Mouse (Mus musculus) intestine, embryonic 15.5 days (tissue): ENCODE measurements at regions not wholly inside any gene's neighbourhood (a gene's known extent, or its start where the extent isn't known, plus 50 kb on each side); places are given as distances from the start of the nearest gene placed in this dataset.

Source experiments
- ATAC-seq: fragments of 200-750 bp; cut with Nextera tagmentation; 2 replicates; pipeline ENCODE4 v1.8.0; 2017; ENCODE audit warnings: moderate TSS enrichment, moderate library complexity
- H3K27ac ChIP-seq: fragments of 300-500 bp; sonication (generic); 2 replicates; pipeline ENCODE4 v1.5.1; 2015; ENCODE audit warnings: mild to moderate bottlenecking, inconsistent platforms
- H3K27me3 ChIP-seq: fragments of 300-500 bp; sonication (generic); replicated peaks from 2 replicates; pipeline ENCODE4 v1.6.1; 2015; ENCODE audit warnings: inconsistent platforms
- H3K36me3 ChIP-seq: fragments of 300-500 bp; sonication (generic); 2 replicates; pipeline ENCODE4 v1.6.1; 2015; ENCODE audit warnings: inconsistent platforms
- H3K4me1 ChIP-seq: fragments of 300-500 bp; sonication (generic); replicated peaks from 2 replicates; pipeline ENCODE4 v1.6.1; 2015; ENCODE audit warnings: inconsistent platforms
- H3K4me2 ChIP-seq: fragments of 300-500 bp; sonication (generic); replicated peaks from 2 replicates; pipeline ENCODE4 v1.6.1; 2015; ENCODE audit warnings: mild to moderate bottlenecking, inconsistent platforms
- H3K4me3 ChIP-seq: fragments of 300-500 bp; sonication (generic); replicated peaks from 2 replicates; pipeline ENCODE4 v1.5.1; 2015; ENCODE audit warnings: inconsistent platforms
- H3K9ac ChIP-seq: fragments of 300-500 bp; sonication (generic); 2 replicates; pipeline ENCODE4 v1.6.1; 2015; ENCODE audit warnings: inconsistent platforms
- H3K9me3 ChIP-seq: fragments of 300-500 bp; sonication (generic); 2 replicates; pipeline ENCODE4 v1.6.1; 2016; ENCODE audit warnings: inconsistent platforms
- WGBS: fragments of 180-500 bp; shearing (Covaris S2); methylation state at CpG from one replicate; pipeline ENCODE4 v1.1.7; 2015; 5-methylcytosine and 5-hydroxymethylcytosine counted together

DNA sequence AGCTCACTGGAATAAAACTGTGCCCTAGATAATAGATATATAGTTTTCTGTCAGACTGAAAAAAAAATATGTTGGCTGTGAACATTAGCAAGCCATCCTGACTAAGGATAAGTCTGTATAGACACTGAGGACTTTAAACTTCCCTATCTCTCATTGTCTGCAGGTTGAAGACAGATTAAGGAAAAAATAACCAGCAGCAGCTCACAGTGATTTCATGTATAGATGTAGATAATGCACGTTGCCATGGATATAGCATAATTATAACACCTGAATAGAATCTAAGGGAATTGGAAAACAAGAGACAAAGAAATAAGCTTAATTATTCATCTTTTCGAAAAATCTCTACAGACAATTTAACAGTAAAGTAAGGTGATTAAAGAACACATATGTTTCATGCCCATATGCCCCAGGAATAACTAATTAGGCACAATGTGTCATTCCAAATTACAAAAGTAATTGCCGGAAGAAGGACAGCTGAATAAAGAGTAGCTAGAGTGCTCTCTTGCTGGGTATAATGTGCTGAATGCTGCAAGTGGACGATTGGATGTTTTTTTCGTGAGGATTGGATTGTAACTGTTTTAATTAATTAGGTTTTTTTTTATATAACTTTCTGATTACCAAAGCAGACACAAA lies 246.6 kb downstream of the Akain1 start:
- Histone ChIP-seq H3K27me3 (no peaks in the 10 kb centered on the region), H3K4me1 (no peaks in the 10 kb centered on the region), H3K9ac (no peak overlapping the region), H3K4me3 (no peak overlapping the region), H3K4me2 (no peak overlapping the region), H3K9me3 (no peaks in the 10 kb centered on the region), H3K27ac (no peak overlapping the region), H3K36me3 (no peaks in the 10 kb centered on the region)
- ATAC-seq, result no peak
- WGBS, result 83% methylated on average over 5 of the region's 5 CpGs

DNA sequence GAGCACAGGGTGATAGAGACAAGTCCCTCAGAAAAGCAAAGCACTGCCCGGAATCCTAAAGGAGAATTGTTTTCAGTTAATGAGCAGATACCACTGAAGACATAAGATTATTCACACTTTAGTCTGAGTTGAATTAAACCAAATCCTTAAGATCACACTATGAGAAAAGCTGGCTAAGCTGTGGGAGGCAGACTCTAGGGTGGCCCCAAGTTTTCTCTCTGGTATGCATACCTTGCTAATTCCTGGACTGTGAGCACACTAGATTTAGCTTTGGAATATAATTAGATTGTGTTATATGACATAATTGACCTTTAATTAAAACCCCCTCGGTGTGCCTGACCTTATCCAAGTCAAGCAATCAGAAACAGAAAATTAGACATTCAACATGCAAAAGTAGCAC lies 247.3 kb downstream of the Akain1 start:
- Histone ChIP-seq H3K27me3 (no peaks in the 10 kb centered on the region), H3K4me3 (no peak overlapping the region), H3K9ac (no peak overlapping the region), H3K27ac (no peak overlapping the region), H3K36me3 (no peaks in the 10 kb centered on the region), H3K4me2 (no peak overlapping the region), H3K4me1 (no peaks in the 10 kb centered on the region), H3K9me3 (no peaks in the 10 kb centered on the region)
- no peak for ATAC-seq
- 68% methylated on average over 2 of the region's 2 CpGs for WGBS

DNA sequence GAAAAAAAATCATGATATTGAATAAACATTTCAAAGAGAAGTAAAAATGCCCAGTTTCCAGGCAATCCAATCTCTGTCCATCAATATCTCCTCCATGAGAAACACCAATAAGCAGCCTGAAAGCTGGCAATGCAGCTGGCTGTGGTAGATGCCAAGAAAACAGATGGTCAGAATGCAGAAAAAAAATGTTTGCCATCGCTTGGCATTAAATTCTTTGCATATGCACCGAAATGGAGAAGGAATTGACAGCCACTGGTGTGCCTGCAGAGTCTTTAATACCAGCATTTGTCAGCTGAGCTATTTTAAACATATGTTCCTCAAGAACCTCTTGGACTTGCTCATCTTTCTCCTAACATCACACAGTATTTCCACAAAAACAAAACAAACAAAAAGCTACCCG lies 256.2 kb downstream of the Akain1 start:
- H3K27ac ChIP-seq, result no peak overlapping the region
- no peaks in the 10 kb centered on the region for H3K4me1 ChIP-seq
- WGBS, result 83% methylated on average over 3 of the region's 3 CpGs
- H3K4me3 ChIP-seq, result no peak overlapping the region
- no peaks in the 10 kb centered on the region for H3K27me3 ChIP-seq
- ATAC-seq, result no peak
- H3K36me3 ChIP-seq, result no peaks in the 10 kb centered on the region
- H3K9ac ChIP-seq, result no peak overlapping the region
- no peak overlapping the region for H3K4me2 ChIP-seq
- H3K9me3 ChIP-seq, result no peaks in the 10 kb centered on the region

DNA sequence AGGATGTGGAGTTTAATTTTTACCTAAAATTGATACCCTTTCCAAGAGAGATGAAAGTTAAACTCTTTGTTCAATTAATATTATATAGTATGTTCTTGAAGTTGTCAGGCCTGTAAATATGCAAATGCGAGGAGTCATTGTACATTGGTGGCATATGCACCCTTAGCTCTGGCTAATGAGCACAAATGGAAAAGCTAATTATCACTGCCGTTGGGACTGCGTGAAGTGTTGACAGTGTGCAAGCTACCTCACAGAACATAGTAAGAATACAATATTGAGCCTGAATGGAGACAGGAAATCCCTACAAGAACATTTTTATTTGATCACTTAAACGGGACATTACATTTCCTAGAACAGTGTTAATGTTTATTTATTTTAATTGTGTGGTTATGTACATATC lies 241.5 kb upstream of the Dlgap1 start:
- no peak overlapping the region for H3K4me3 ChIP-seq
- H3K4me2 ChIP-seq, result no peak overlapping the region
- no peaks in the 10 kb centered on the region for H3K9me3 ChIP-seq
- H3K9ac ChIP-seq, result no peak overlapping the region
- no peak overlapping the region for H3K27ac ChIP-seq
- 86% methylated on average over 4 of the region's 4 CpGs for WGBS
- no peaks in the 10 kb centered on the region for H3K4me1 ChIP-seq
- H3K36me3 ChIP-seq, result no peaks in the 10 kb centered on the region
- no peak for ATAC-seq
- no peaks in the 10 kb centered on the region for H3K27me3 ChIP-seq

- H3K9me3 ChIP-seq, result no peaks in the 10 kb centered on the region
- no peak overlapping the region for H3K27ac ChIP-seq
- no peak overlapping the region for H3K4me3 ChIP-seq
- no peak overlapping the region for H3K4me2 ChIP-seq
- WGBS, result 89% methylated on average over 11 of the region's 11 CpGs
- H3K4me1 ChIP-seq, result no peaks in the 10 kb centered on the region
- H3K27me3 ChIP-seq, result no peaks in the 10 kb centered on the region
- no peaks in the 10 kb centered on the region for H3K36me3 ChIP-seq
- no peak for ATAC-seq
- no peak overlapping the region for H3K9ac ChIP-seq
Measured at GRCm38 (mm10) chr17:69732981-69733380, 235.9 kb upstream of the Dlgap1 start.

- Histone ChIP-seq H3K4me1 (no peaks in the 10 kb centered on the region), H3K36me3 (no peaks in the 10 kb centered on the region), H3K9me3 (no peaks in the 10 kb centered on the region), H3K9ac (no peak overlapping the region), H3K4me3 (no peak overlapping the region), H3K4me2 (no peak overlapping the region), H3K27me3 (no peaks in the 10 kb centered on the region), H3K27ac (no peak overlapping the region)
- ATAC-seq, result no peak
- 71% methylated on average over 4 of the region's 4 CpGs for WGBS
Measured at GRCm38 (mm10) chr17:69736379-69737096, 232.3 kb upstream of the Dlgap1 start.

- Histone ChIP-seq H3K9me3 (no peaks in the 10 kb centered on the region), H3K4me3 (no peak overlapping the region), H3K36me3 (no peaks in the 10 kb centered on the region), H3K9ac (no peak overlapping the region), H3K4me2 (no peak overlapping the region), H3K4me1 (no peaks in the 10 kb centered on the region), H3K27ac (no peak overlapping the region), H3K27me3 (no peaks in the 10 kb centered on the region)
- no peak for ATAC-seq
- WGBS, result 77% methylated on average over 8 of the region's 8 CpGs
Measured at GRCm38 (mm10) chr17:69769002-69769421, 199.9 kb upstream of the Dlgap1 start.

DNA sequence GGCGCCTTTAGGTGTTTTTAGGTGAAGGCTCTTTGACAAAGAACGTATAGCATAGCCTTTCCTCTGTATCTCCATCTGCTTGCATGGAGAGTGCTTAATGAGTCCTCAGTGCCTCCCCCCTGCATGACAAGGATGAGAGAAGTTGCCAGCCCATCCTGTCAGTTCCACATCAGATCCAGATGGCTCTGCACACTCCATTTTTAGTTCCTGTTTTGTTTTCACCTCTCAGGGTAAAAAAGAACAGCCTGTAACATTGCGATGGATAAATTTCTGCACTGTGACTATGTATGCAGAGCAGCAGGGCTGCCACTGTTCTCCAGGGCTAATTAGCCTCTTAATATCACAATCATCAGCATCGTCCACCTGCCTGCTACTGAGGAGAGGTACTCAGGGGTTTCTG lies 198.8 kb upstream of the Dlgap1 start:
- no peaks in the 10 kb centered on the region for H3K27me3 ChIP-seq
- WGBS, result 79% methylated on average over 4 of the region's 4 CpGs
- H3K9ac ChIP-seq, result no peak overlapping the region
- no peaks in the 10 kb centered on the region for H3K9me3 ChIP-seq
- H3K4me1 ChIP-seq, result no peaks in the 10 kb centered on the region
- H3K36me3 ChIP-seq, result no peaks in the 10 kb centered on the region
- H3K4me2 ChIP-seq, result no peak overlapping the region
- ATAC-seq, result no peak
- H3K27ac ChIP-seq, result no peak overlapping the region
- H3K4me3 ChIP-seq, result no peak overlapping the region

DNA sequence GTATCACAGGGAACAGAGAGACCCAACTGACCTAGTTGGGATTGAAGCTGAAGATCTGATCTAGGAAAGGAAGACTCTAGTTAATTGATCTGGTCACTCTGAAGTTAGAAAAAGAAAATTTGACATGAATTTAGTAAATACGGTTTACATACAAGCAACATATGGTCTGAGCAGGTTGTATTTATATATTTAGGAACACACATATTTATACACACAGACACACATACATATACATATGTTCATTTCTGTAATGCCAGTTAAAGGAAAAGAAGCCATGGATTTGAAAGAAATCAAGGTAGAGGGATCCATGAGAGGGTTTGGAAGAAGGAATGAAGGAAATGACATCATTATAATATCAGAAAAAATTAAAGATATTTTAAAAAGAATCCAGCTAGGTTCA lies 187.7 kb upstream of the Dlgap1 start:
- Histone ChIP-seq H3K4me1 (no peaks in the 10 kb centered on the region), H3K36me3 (no peaks in the 10 kb centered on the region), H3K9ac (no peak overlapping the region)

DNA sequence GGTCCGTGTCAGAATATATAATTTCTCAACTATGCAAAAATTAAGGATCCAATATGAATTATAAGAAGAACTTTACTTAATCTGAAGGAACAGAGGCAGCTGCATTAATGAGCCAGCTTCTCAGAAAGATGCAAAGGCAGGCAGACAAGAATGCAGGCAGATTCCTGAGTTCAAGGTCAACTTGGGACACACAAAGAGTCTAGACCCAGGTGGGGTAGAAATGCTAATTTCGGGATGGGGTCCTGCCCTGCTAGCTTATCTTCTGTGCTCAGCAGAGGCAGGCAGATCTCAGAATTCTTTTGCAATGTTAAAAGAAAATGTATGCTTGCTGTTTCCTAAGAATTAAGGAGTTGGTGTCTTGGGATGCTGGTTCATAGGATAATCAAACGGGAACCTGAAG lies 181.9 kb upstream of the Dlgap1 start:
- H3K4me1 ChIP-seq, result no peaks in the 10 kb centered on the region
- 75% methylated on average over 3 of the region's 3 CpGs for WGBS
- no peak overlapping the region for H3K9ac ChIP-seq
- H3K27ac ChIP-seq, result no peak overlapping the region
- ATAC-seq, result no peak
- H3K36me3 ChIP-seq, result no peaks in the 10 kb centered on the region
- H3K9me3 ChIP-seq, result no peaks in the 10 kb centered on the region
- H3K4me3 ChIP-seq, result no peak overlapping the region
- H3K4me2 ChIP-seq, result no peak overlapping the region
- H3K27me3 ChIP-seq, result no peaks in the 10 kb centered on the region

More for the DNA sequence above, 187.7 kb upstream of the Dlgap1 start:
- Histone ChIP-seq H3K27me3 (no peaks in the 10 kb centered on the region), H3K4me2 (no peak overlapping the region), H3K27ac (no peak overlapping the region), H3K4me3 (no peak overlapping the region), H3K9me3 (no peaks in the 10 kb centered on the region)
- no peak for ATAC-seq
- 93% methylated on average over 1 of the region's 1 CpGs for WGBS

GRCm38 (mm10) chr17:69821473-69821872 lies 147.4 kb upstream of the Dlgap1 start:
- no peak overlapping the region for H3K9ac ChIP-seq
- no peaks in the 10 kb centered on the region for H3K36me3 ChIP-seq
- H3K9me3 ChIP-seq, result no peaks in the 10 kb centered on the region
- WGBS, result 85% methylated on average over 5 of the region's 5 CpGs
- no peak overlapping the region for H3K4me3 ChIP-seq
- H3K27me3 ChIP-seq, result no peaks in the 10 kb centered on the region
- no peak for ATAC-seq
- H3K4me1 ChIP-seq, result no peaks in the 10 kb centered on the region
- H3K27ac ChIP-seq, result no peak overlapping the region
- no peak overlapping the region for H3K4me2 ChIP-seq

GRCm38 (mm10) chr17:69821901-69822300 lies 147.0 kb upstream of the Dlgap1 start:
- ATAC-seq, result no peak
- H3K4me1 ChIP-seq, result no peaks in the 10 kb centered on the region
- 82% methylated on average over 2 of the region's 2 CpGs for WGBS
- H3K4me2 ChIP-seq, result no peak overlapping the region
- H3K27ac ChIP-seq, result no peak overlapping the region
- no peaks in the 10 kb centered on the region for H3K27me3 ChIP-seq
- H3K36me3 ChIP-seq, result no peaks in the 10 kb centered on the region
- no peak overlapping the region for H3K4me3 ChIP-seq
- H3K9me3 ChIP-seq, result no peaks in the 10 kb centered on the region
- H3K9ac ChIP-seq, result no peak overlapping the region

DNA sequence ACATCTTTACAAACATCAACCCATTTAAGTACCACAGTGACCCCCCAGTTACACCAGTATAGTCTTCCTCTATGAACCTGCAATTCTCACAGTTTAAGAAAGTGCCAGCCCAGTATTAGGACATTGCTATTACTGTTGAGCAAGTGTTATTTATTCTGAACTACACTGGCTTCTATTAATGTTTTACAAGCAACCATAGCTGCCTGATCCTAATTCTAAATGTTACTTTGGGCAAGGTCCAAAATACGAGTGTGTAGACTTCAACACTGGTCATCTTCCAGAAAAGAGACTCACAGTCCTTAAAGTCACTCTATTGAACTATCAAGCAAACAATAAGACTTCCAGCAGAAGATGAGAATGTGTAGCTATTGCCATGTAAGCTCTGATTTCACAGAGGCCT lies 146.0 kb upstream of the Dlgap1 start:
- H3K4me2 ChIP-seq, result no peak overlapping the region
- no peaks in the 10 kb centered on the region for H3K36me3 ChIP-seq
- no peak overlapping the region for H3K4me3 ChIP-seq
- no peaks in the 10 kb centered on the region for H3K9me3 ChIP-seq
- H3K27me3 ChIP-seq, result no peaks in the 10 kb centered on the region
- whole genome bisulfite sequencing, result 76% methylated on average over 1 of the region's 1 CpGs
- H3K27ac ChIP-seq, result no peak overlapping the region
- no peak for ATAC-seq
- no peaks in the 10 kb centered on the region for H3K4me1 ChIP-seq
- H3K9ac ChIP-seq, result no peak overlapping the region
